Mouse (Mus musculus) spleen, adult 18-20 months (tissue): ENCODE data around the gene H2afx.
"Not testable (repeated sequence)": the region's sequence is repeated elsewhere in the genome, so short reads cannot be mapped to it uniquely, and the experiment has no call there.

Experiments
- DNase-seq, 2 experiments: peaks; one replicate each; pipeline ENCODE4 v3.0.0; 2022; ENCODE audit warnings: mixed read lengths in 2 of 2

The H2afx gene

DNA sequence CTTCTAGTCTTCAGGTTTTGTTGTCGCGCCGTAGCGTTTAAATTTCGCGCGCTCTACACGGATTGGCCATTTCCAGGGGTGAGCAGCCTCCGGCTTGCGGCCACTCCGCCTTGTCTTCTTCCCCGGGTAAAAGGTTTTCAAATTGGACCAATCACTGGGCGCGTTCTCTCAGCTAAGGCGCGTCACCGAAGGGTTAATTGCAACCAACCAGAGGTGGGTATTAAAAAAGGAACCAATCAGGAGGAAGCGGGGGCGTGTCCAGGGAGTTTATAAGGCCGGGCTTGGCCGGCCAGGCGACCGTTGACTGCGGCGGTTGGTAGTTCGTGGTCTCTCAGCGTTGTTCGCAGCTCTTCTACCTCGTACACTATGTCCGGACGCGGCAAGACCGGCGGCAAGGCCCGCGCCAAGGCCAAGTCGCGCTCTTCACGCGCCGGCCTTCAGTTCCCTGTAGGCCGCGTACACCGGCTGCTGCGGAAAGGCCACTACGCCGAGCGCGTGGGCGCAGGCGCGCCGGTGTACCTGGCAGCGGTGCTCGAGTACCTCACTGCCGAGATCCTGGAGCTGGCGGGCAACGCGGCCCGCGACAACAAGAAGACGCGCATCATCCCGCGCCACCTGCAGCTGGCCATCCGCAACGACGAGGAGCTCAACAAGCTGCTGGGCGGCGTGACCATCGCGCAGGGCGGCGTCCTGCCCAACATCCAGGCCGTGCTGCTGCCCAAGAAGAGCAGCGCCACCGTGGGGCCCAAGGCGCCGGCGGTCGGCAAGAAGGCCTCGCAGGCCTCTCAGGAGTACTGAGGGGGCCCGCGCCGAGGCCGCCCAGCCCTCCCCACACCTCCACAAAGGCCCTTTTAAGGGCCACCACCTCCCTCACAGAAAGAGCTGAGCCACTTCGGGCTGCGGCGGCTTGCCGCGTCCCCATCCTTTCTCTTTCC, at the start of gene H2afx:
TSS of gene H2afx (plus strand) at position 299 of the 935 bp plus-strand sequence.
- DNase-seq = peak; percentile 94 to 95

DNA sequence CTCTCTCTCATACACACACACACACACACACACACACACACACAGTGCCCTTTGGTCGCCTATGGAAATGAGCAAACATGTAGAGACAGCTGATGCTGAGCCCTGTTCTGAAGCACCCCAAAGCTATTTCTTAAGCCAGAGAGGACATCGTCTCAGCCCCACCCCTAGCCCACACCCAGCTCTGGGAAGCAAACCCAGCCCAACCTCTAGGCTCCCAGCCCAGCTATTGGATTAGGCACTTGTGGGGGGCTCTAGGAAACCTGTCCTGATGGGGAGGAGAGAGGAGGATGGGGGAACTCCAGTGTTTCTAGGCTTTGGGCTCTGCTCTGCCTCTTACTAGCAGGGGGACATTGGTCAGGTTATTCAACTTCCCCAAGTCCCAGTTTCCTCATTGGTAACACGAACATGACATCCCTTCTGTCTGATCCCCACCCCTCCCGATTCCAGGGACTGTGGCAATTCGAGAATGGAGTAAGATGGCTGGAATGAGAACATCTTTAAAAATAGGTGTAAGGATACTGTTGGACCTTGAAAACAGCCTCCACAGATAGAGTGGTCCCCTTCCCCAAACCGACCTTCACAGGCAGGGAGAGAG, 48.1 kb upstream of the H2afx start:
- no peak for DNase-seq

DNA sequence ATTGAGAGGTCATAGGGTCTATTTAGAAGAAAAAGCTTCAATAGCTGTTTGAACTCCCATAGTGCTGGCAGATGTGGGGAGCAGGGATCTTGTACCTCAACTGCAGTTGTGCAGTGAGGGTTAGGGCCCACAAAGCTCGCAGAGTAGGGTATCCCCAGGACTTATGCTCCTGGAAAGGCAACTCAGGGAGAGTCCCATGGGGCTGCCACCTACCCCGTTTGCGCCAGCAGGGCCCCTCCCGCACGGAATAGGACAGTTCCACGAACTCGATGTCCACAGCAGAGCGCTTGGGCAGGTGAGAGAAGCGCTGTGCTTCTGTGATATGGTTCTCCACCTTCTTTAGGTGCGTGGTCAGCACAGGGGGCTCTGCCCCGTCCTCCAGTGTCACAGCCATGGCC, 47.5 kb upstream of the H2afx start:
- DNase-seq = no peak

DNA sequence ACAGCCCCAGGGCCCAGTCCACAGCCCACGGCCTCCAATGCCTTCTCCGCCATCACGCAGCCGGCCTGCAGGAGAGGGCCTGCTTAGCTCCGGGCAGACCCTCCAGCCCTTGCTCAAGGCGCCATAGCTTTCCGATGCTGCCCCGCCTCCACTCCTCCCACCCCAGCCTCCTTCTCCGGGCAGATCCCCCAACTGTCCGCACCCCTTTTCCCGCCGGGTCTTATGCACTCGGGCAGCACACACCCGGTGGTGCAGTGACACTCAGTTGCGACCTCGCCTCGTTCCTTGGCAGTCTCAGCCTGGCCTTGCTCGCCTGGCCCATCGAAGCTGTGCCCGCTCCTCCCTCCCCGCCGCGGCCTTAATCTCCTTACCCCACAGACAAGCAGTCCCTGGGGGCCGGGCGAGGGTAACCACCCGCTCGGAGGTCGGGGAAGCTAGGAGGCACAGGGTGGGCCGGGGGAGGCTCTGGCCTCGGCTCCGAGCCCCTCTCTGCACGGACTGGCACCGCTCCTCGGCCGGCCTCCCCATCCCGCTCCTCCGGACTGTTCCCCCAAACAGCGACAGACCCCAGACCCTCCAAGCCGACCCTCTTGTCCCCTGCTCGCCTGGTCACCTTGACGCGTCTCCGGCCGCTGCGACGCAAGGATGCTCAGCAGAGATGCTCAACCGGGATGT, 47.0 kb upstream of the H2afx start:
- DNase-seq = no peak

DNA sequence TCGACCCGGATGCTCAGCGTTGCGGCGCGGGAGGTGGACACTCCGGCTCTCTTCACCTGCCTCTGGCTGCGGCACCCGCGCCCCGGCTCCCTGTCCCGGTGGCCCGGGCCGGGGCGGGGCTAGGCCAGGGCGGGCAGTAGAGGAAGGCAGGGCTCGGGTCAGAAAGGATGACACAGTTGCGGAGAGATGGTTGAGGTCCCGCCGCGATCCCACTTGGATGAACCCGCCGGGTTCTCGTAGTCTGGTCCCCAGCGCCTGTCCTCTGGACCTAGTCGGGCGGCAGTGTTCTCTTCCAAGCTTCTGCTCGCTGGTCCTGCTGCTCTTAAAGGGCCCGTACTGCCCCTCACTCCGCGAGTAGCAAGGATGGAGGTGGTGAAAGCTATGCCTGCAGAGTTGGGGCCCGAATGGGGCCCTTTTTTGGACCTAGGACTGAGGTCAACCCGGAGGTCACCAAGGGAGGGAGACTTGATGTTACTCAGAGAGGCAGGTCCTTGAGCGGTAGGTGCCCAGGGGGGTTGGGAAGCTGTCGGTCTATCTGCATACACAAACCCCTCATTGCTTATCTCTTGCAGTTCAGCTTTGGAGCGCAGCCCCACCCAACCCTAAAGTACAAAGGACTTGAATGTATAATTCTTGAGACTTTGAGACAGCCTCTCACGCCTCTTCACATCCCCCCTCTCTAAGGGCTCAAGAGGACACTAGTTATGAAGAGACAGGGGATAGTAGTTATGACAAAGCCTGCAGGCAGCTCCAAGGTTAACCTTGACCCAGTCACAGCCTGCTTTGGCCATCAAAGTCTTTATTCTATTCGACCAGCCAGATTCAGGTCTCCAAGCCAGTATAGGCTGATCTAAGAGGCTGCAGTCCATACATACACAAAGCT, 46.2 kb upstream of the H2afx start, which contains the start of gene Abcg4:
TSS of gene Abcg4 (minus strand) at position 540 of the 883 bp plus-strand sequence.
- DNase-seq = peak in 1 of 2 experiments; percentile 20

DNA sequence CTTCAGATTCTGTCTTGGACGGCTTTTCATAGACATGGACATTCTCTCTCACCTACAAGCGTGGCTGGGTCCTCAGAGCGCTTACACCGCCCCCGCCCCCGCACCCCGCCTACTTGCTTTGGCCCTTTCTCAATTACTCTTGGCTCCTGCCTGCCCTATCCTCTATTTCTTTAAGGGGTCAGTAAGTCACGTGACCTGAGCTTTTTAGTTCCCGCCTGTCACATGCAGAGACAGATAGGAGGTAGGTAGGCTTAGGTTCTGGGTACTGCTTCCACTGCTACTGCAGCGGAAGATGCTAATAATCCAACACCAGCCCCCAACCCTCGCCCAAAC, 45.6 kb upstream of the H2afx start:
- no peak for DNase-seq

DNA sequence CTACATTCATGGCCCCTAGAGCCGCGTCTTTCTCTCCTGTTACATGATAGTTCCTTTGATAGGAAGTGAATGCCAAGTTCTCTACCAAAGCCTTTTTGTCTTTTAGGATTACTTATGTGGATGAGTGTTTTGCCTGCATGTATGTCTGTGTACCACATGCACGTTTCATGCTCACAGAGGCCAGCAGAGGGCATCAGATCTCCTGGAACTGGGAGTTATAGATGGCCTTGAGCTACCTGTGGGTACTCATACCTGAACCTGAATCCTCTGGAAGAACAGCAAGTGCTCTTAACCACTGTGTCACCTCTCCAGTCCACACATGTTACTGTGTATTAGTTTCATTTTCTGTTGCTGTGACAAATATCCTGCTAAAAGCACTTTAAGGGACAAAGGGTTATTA, 42.0 kb upstream of the H2afx start:
- DNase-seq = peak in 1 of 2 experiments; percentile 58

DNA sequence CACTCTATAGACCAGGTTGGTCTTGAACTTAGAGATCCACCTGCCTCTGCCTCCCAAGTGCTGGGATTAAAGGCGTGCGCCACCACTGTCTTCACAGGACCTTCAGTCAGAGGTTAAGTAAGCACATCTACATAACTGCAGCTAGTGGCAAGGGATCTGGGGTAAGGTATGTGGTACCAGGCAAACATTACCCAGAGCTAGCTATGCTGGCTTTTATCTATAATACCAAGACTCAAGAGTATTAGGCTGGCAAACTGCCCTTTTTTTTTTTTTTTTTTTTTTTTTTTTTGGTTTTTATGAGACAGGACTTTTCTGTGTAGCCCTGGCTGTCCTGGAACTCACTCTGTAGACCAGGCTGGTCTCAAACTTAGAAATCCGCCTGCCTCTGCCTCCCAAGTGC, 34.5 kb upstream of the H2afx start:
- not testable (repeated sequence) for DNase-seq

DNA sequence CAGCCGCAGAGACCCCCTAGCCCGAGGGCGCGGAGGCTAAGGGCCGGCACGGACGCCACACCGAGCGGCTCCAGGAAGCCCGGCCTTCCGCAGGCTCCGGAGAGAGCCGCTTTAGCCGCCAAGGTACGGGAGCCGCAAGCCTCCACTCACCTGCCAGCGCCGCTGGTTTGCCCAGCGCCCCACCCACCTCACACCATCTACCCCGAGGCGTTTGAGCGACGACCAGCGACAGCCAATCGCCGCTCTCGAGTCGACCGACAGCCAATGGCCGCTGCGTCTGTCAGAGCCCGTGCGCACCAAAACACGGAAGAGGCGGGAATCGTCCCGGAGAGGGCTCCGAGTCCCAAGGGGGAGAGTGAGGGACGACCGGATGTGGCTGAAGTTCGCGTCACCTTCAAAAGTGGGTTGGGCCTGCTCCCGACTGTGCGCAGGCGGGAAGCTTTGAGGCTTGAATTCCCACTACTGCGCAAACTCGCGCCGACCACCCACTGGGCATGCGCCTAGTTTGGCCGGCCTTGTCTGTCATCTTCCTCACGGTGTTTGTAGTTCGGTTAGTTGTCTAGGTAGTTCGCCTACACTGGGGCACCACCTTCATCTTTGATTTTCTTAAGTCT, 28.9 kb upstream of the H2afx start, which contains the start of gene Hinfp:
TSS of gene Hinfp (minus strand) at position 206 of the 614 bp plus-strand sequence.
- DNase-seq = peak; percentile 93 to 98

DNA sequence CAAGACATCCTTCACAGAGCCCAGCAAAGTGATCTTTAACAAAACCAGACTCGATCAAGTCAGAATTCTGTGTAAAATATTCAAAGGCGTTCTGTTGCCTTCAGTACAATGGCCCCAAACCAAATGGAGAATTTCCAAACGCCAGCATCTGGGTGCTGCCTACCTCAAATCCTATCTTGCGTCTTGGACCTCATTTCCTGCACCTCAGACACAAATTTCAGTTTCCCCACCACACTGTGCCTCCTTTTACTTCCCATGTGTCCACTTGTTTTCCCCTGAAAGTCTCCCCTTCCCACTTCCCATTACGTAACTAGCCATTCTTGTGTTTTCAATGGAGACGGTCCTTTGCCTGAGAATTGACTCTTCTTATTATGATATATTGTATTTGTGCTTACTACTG, 28.0 kb upstream of the H2afx start:
- DNase-seq = no peak

DNA sequence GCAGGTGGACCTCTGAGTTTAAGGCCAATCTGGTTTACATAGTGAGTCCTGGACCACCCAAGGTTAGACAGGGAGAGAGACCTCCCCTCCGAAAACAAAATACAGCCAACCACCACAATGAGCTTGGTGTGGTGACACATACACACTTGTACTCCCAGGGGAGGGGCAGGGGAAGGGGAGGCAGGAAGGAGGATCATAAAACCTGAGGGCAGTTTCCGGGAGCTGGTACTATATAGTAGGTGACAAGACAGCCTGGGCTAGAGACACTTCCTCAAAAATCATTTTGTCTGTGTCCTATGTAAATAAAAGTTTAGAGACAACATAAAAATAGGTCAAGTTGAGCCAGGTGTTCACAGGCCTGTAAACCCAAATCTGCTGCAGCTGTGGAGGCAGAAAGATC, 27.2 kb upstream of the H2afx start:
- DNase-seq = no peak

DNA sequence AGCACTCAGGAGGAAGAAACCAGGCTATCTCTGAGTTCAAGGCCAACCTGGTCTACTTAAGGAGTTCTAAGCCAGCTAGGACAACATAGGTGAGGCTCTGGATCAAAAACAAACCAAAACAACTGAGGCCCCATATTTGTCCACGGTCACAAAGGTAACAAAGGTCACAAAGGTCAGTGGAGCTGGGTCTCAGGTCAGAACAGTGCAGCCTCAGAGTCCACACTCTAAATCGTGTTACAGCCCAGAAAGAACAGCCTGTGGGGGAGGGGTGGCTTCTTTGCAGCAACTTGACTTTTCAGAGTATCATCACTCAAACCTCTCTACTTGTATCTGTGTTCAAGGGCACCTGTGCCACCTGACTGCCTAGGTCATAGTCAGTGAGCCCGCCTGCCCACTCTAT, 24.7 kb upstream of the H2afx start:
- no peak for DNase-seq

DNA sequence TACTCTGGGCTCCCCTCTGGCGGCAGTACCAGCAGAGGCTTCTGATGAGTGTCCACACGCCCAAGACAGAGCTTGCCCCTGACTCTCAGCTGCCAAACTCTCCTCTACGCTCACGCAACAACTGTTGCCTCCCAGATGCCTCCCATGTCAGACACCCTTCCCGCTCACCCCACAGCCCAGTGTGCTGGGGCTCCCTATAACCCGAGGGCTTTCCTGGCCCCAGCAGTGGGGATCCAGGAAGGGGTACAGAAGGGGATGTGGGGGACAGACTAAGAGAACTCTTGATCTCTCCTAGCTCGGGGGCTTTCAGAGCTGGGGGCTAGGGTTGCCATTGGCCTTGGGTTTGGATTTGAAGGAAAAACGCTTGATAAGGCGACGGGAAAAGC, 23.8 kb upstream of the H2afx start:
- DNase-seq = no peak

DNA sequence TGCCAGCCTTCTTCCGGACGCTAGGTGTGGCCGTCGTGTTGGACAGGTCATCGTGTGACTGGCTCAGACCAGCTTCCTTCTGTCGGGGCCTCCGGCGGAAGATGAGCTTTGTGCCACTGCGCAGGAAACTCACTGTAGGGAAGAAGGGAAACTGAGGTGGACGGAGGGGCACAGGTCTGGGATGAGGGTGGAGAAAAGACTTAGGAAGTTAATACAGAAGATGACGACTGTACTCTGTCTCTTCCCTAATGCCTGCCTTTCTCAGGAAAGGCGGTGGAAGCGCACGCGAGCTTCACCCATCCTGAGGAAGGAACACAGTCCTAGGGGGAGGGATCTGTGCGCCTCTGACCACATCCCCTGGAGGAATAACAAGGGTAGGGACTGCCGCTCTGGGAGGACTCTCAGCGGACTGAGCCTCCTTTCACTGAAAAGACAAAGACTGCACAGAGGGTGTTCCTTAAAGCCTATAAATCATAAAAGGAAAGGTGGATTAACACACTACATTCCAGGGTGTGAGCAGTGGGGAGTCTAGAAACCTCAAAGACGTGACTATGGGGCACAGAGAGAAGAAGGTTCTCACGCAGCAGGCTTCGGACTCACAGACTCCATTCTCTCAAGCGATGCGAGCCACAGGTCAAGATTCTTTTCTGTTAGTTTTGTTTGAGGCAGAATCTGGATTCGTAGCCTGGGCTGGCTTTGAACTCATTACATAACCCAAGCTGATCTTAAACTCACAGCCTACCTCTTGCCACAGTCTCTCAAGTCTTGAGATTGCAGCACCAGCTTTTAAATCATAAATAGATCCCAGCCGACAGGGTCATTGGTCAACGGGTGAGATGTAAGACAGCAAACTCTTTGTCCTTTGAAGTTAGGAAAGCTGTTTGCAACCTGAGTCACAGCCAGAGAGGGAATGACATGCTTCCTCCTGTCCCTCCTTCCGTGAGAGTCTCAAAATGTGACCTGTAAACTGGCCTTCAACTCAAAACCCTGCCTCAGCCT, 23.1 kb upstream of the H2afx start:
- no peak for DNase-seq

DNA sequence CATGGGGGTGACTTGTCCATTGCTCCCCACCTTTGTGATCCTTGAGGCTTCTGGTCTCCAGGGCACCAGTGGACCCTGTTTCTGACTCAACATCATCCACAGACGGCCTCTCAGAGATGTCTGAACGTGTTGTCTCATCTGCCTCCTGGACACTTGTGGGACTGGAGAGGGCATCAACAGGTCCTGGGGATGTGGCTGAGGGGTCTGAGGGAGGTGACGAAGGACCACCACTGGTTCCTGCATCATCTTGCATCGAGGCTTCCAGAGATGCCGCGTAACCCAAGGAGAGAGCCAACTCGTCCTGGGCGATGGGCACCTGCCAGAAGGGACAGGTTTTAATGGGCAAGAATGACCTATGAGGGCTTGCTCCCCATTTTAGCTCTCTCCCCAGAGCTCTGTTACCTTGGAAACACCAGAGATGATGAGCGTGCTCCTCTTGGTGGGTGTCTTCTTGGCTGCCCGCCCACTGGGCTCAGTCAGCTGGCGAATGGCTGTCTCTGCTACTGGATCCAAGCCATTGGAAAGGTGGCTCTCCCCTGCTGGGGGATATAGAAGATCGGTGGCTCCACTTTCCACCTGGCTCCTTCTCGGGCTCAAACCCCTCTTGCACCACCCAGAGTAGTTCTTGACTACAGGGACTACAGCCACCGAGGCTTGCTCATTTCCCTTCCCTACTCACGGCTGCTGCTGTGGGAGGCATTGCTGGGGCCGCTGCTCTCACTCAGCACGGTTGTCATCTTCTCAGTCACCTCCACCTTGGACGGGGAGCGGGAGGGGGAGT, 20.8 kb upstream of the H2afx start:
- DNase-seq = no peak

DNA sequence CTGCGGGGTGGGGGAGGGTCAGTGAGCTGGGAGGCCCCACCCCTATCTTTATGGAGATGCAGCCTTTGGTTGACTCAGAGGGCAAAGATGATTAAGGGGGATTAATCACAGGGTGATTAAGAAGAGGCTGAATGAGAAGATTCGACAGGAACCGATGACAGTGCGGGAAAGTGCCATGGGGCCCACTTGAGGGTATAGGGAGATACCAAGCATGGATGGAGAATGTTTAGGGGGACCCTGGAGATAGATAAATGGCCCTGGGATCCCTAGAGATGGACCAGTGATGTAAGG, 20.3 kb upstream of the H2afx start:
- DNase-seq = no peak

DNA sequence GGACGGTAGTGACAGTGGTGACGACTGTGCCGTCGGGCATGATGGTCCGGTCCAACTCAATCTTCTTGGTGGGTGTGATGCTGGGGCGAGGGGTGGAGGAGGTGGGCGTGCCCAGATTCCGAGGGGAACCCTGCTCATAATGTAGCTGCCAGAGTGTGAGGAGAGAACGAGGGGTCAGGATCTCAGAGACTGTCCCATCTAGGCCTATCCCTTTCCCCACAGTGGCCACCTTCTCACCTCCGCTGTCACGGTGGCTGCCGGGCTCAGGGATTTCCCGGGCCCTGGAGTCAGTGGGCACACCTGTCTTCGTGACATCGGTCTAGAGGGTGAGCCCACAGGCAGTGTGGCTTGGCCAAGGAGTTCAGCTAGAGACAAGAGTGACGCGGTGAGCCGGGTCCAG, 19.6 kb upstream of the H2afx start:
- DNase-seq = no peak

DNA sequence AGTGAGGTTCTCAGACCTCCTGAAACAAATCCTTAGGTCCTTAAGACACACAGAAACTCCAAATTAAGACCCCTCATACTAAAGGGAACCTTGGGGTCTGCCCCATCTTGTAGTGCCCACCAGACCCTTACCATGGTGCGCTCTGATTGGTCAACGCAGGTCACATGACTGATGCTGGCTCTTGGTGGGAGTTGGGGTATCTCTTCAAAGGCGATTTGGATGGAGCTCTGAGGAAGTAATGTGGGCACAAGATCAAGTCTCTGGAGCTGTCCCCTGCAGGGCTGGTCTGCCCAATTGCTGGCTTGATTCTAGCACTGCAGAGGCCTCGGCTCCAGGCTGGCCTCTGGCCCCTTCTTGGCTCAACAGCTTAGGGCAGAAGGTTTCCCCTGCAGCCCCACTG, 17.0 kb upstream of the H2afx start:
- no peak for DNase-seq

DNA sequence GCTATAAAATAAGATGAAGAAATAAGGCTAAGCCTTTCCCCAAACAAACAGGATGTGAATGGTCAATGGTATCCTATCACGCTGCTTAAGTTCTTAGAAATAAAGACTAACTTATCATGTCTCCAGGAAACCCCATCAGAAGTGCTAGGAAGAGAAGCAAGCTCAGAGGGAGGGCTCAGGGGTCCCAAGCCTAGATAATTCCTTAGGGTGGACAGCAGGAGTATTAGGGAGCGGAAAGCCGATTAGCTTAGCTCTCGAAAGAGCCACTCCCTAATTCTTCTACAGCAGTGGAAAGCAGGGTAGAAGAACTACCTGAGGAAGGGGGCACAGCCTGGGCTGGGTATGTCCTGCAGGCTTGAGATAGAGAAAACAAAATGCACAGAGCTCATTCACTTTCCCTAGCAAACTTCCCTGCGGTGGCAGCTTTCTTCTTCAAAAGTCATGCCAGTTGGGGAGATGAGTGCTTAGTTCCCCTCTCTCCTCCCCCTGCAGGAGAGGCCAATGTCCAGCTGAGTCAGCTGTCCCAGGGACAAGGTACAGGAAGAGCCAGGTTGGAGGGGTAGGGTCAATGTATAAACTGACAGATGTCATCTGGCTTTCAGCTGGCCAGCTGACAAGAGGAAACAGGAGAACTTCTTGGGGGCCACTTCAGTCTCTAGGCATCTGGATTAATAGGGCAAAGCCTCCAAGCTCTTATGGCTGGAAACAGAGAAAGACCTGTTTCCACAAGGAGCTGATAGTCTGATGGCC, 16.2 kb upstream of the H2afx start:
- DNase-seq = no peak

DNA sequence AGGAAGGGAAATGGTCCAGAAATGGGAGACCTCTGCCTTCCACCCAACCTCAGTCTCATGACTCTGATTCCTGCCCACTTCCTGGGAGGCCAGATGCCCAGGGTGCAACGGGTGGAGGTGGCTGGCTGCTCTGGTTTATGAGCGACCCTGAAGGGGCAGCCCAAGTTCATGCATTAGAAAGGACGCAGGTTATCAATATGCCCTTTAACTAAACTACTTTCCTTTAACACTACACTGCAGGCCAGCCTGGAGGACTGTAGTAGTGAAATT, 15.7 kb upstream of the H2afx start:
- DNase-seq = no peak
